Mouse (Mus musculus): ENCODE measurements around the gene Suz12.

GRCm38 (mm10) chr11:80050088-80050487, 57.2 kb downstream of the Suz12 start:
- TF ChIP-seq POLR2A (IDR thresholded peaks at IDR 0.05; ENCODE audit: borderline replicate concordance, insufficient read depth, low read length) (no peak), CTCF (IDR thresholded peaks at IDR 0.05; ENCODE audit: borderline replicate concordance, insufficient read depth, low read depth, low read length) (no peak)
